Mouse (Mus musculus): ENCODE measurements around the gene 1700029F12Rik. TPM values are rescaled to one million over a fixed set of nuclear protein-coding genes. Genes with fewer than 3 reads are reported as not detected.

Gene 1700029F12Rik
- not detected for polyA plus RNA-seq (2017; shearing (Covaris generic))

GRCm38 (mm10) chr13:97034262-97034661 is at the start of gene 1700029F12Rik:
Gene 1700029F12Rik, minus strand, starts transcription at chr13:97034362.

GRCm38 (mm10) chr13:97066649-97067550 is 32.7 kb upstream of the 1700029F12Rik start, which contains the start of gene Fam169a:
Gene Fam169a, plus strand, starts transcription at chr13:97067286.

Other genes starting within 250 kb of the 1700029F12Rik start
- not detected for gene Gcnt4, start 109.7 kb downstream of the 1700029F12Rik start, polyA plus RNA-seq (2017; shearing (Covaris generic))
- gene Fam169a, start 32.9 kb upstream of the 1700029F12Rik start, polyA plus RNA-seq (2017; shearing (Covaris generic)), result under 1 TPM; 0.11 to 0.48 TPM
- gene Gm6169, start 64.9 kb upstream of the 1700029F12Rik start, polyA plus RNA-seq (2017; shearing (Covaris generic)), result 1 to 10 TPM; 3.9 to 5.7 TPM
- gene Gfm2, start 103.6 kb upstream of the 1700029F12Rik start, polyA plus RNA-seq (2017; shearing (Covaris generic)), result 10 to 100 TPM; 30.5 to 30.8 TPM
- 100 to 1,000 TPM in 1 of 2 experiments, 10 to 100 TPM in 1; 83.4 to 107 TPM for gene Nsa2, start 103.6 kb upstream of the 1700029F12Rik start, polyA plus RNA-seq (2017; shearing (Covaris generic))
- 100 to 1,000 TPM in 1 of 2 experiments, 10 to 100 TPM in 1; 78.3 to 112 TPM for gene Hexb, start 164.0 kb upstream of the 1700029F12Rik start, polyA plus RNA-seq (2017; shearing (Covaris generic))
- gene Enc1, start 206.7 kb upstream of the 1700029F12Rik start, polyA plus RNA-seq (2017; shearing (Covaris generic)), result under 1 TPM; 0.33 to 0.38 TPM